Mouse (Mus musculus): Measurements from ENCODE around the gene Corin. TPM values are rescaled to one million over a fixed set of nuclear protein-coding genes. Genes with fewer than 3 reads are reported as not detected.

Gene Corin
- polyA plus RNA-seq, 1 experiment from 2014 or later, result 2.3 TPM

GRCm38 (mm10) chr5:72315282-72315681 lies 189.0 kb downstream of the Corin start:
- Histone ChIP-seq H3K4me2 (no peak overlapping the region), H3K9ac (replicated peaks) (no peak overlapping the region), H3K27ac (no peak overlapping the region), H3K4me3 (replicated peaks) (no peak overlapping the region), H3K36me3 (no peaks in the 10 kb centered on the region), H3K4me1 (replicated peaks) (no peaks in the 10 kb centered on the region), H3K9me3 (no peaks in the 10 kb centered on the region), H3K27me3 (no peaks in the 10 kb centered on the region)
- WGBS, result 87% methylated on average over 4 of the region's 4 CpGs
- ATAC-seq (ENCODE audit: insufficient number of reproducible peaks, insufficient read depth, low FRiP score, low TSS enrichment, low read depth), result no peak

- Histone ChIP-seq H3K4me2 (no peak overlapping the region), H3K27ac (no peak overlapping the region), H3K27me3 (no peaks in the 10 kb centered on the region), H3K4me3 (replicated peaks) (no peak overlapping the region), H3K9me3 (no peaks in the 10 kb centered on the region), H3K36me3 (peaks cover 12% of the 10 kb centered on the region; the same call in 1 of the 2 replicates), H3K9ac (replicated peaks) (no peak overlapping the region), H3K4me1 (replicated peaks) (no peaks in the 10 kb centered on the region)
- no peak for ATAC-seq (ENCODE audit: insufficient number of reproducible peaks, insufficient read depth, low FRiP score, low TSS enrichment, low read depth)
- WGBS, result 87% methylated on average over 10 of the region's 10 CpGs
Measured at GRCm38 (mm10) chr5:72298418-72299104, 205.7 kb downstream of the Corin start.

GRCm38 (mm10) chr5:72285077-72285476 lies 219.2 kb downstream of the Corin start:
- no peaks in the 10 kb centered on the region for H3K27me3 ChIP-seq
- peaks cover 13% of the 10 kb centered on the region; the same call in 1 of the 2 replicates for H3K36me3 ChIP-seq
- H3K9me3 ChIP-seq, result no peaks in the 10 kb centered on the region
- peaks cover 13% of the 10 kb centered on the region for H3K4me1 ChIP-seq (replicated peaks)
- ATAC-seq (ENCODE audit: insufficient number of reproducible peaks, insufficient read depth, low FRiP score, low TSS enrichment, low read depth), result no peak
- no peak overlapping the region for H3K4me3 ChIP-seq (replicated peaks)
- H3K27ac ChIP-seq, result no peak overlapping the region
- H3K9ac ChIP-seq (replicated peaks), result no peak overlapping the region
- WGBS, result 83% methylated on average over 3 of the region's 3 CpGs
- H3K4me2 ChIP-seq, result no peak overlapping the region

GRCm38 (mm10) chr5:72282907-72283306 lies 221.4 kb downstream of the Corin start:
- peaks cover 13% of the 10 kb centered on the region for H3K4me1 ChIP-seq (replicated peaks)
- ATAC-seq (ENCODE audit: insufficient number of reproducible peaks, insufficient read depth, low FRiP score, low TSS enrichment, low read depth), result 0 out of 2 replicates have a peak, but pooled peaks have one; percentile 37
- 0 out of 2 replicates have a peak overlapping the region, but pooled peaks have one; percentile 8 for H3K4me2 ChIP-seq
- H3K9me3 ChIP-seq, result no peaks in the 10 kb centered on the region
- no peaks in the 10 kb centered on the region for H3K27me3 ChIP-seq
- no peak overlapping the region for H3K9ac ChIP-seq (replicated peaks)
- 8% methylated on average over 2 of the region's 2 CpGs for WGBS
- H3K4me3 ChIP-seq (replicated peaks), result no peak overlapping the region
- H3K36me3 ChIP-seq, result peaks cover 6% of the 10 kb centered on the region; the same call in 1 of the 2 replicates
- H3K27ac ChIP-seq, result peak overlapping the region; percentile 75

GRCm38 (mm10) chr5:72269652-72270051 lies 234.6 kb downstream of the Corin start:
- no peak overlapping the region for H3K4me2 ChIP-seq
- no peak overlapping the region for H3K27ac ChIP-seq
- H3K9me3 ChIP-seq, result no peaks in the 10 kb centered on the region
- WGBS, result 61% methylated on average over 8 of the region's 8 CpGs
- no peak overlapping the region for H3K9ac ChIP-seq (replicated peaks)
- H3K27me3 ChIP-seq, result no peaks in the 10 kb centered on the region
- no peak overlapping the region for H3K4me3 ChIP-seq (replicated peaks)
- no peaks in the 10 kb centered on the region for H3K4me1 ChIP-seq (replicated peaks)
- peaks cover 3% of the 10 kb centered on the region; the same call in 1 of the 2 replicates for H3K36me3 ChIP-seq
- no peak for ATAC-seq (ENCODE audit: insufficient number of reproducible peaks, insufficient read depth, low FRiP score, low TSS enrichment, low read depth)

- Histone ChIP-seq H3K36me3 (peaks cover 7% of the 10 kb centered on the region; the same call in 1 of the 2 replicates), H3K27me3 (no peaks in the 10 kb centered on the region), H3K4me2 (no peak overlapping the region), H3K9ac (replicated peaks) (no peak overlapping the region), H3K4me3 (replicated peaks) (no peak overlapping the region), H3K27ac (no peak overlapping the region), H3K9me3 (no peaks in the 10 kb centered on the region), H3K4me1 (replicated peaks) (no peaks in the 10 kb centered on the region)
- WGBS, result 79% methylated on average over 10 of the region's 10 CpGs
- no peak for ATAC-seq (ENCODE audit: insufficient number of reproducible peaks, insufficient read depth, low FRiP score, low TSS enrichment, low read depth)
Measured at GRCm38 (mm10) chr5:72269204-72269603, 235.1 kb downstream of the Corin start.

GRCm38 (mm10) chr5:72266955-72267535 lies 237.2 kb downstream of the Corin start:
- H3K4me2 ChIP-seq, result no peak overlapping the region

GRCm38 (mm10) chr5:72264195-72264751 lies 240.0 kb downstream of the Corin start:
- no peak for ATAC-seq (ENCODE audit: insufficient number of reproducible peaks, insufficient read depth, low FRiP score, low TSS enrichment, low read depth)
- H3K9ac ChIP-seq (replicated peaks), result no peak overlapping the region
- H3K4me1 ChIP-seq (replicated peaks), result no peaks in the 10 kb centered on the region
- 79% methylated on average over 15 of the region's 15 CpGs for WGBS
- no peaks in the 10 kb centered on the region for H3K27me3 ChIP-seq
- no peak overlapping the region for H3K4me3 ChIP-seq (replicated peaks)
- H3K36me3 ChIP-seq, result peaks cover 11% of the 10 kb centered on the region; the same call in 1 of the 2 replicates
- no peak overlapping the region for H3K27ac ChIP-seq
- H3K9me3 ChIP-seq, result no peaks in the 10 kb centered on the region
- no peak overlapping the region for H3K4me2 ChIP-seq

More at GRCm38 (mm10) chr5:72266955-72267535, 237.2 kb downstream of the Corin start:
- Histone ChIP-seq H3K9ac (replicated peaks) (no peak overlapping the region), H3K27me3 (no peaks in the 10 kb centered on the region), H3K9me3 (no peaks in the 10 kb centered on the region), H3K4me1 (replicated peaks) (no peaks in the 10 kb centered on the region), H3K4me3 (replicated peaks) (no peak overlapping the region), H3K27ac (no peak overlapping the region), H3K36me3 (peaks cover 10% of the 10 kb centered on the region; the same call in 1 of the 2 replicates)
- ATAC-seq (ENCODE audit: insufficient number of reproducible peaks, insufficient read depth, low FRiP score, low TSS enrichment, low read depth), result no peak
- 92% methylated on average over 7 of the region's 7 CpGs for WGBS

GRCm38 (mm10) chr5:72261802-72262324 lies 242.4 kb downstream of the Corin start:
- Histone ChIP-seq H3K27me3 (no peaks in the 10 kb centered on the region), H3K9ac (replicated peaks) (no peak overlapping the region), H3K9me3 (no peaks in the 10 kb centered on the region), H3K36me3 (peaks cover 11% of the 10 kb centered on the region; the same call in 1 of the 2 replicates), H3K4me3 (replicated peaks) (no peak overlapping the region), H3K4me2 (no peak overlapping the region), H3K27ac (no peak overlapping the region), H3K4me1 (replicated peaks) (no peaks in the 10 kb centered on the region)
- WGBS, result 86% methylated on average over 3 of the region's 3 CpGs
- no peak for ATAC-seq (ENCODE audit: insufficient number of reproducible peaks, insufficient read depth, low FRiP score, low TSS enrichment, low read depth)

GRCm38 (mm10) chr5:72259298-72259621 lies 245.0 kb downstream of the Corin start:
- H3K27ac ChIP-seq, result no peak overlapping the region
- WGBS, result 83% methylated on average over 3 of the region's 3 CpGs
- no peak overlapping the region for H3K4me3 ChIP-seq (replicated peaks)
- H3K9ac ChIP-seq (replicated peaks), result no peak overlapping the region
- H3K9me3 ChIP-seq, result no peaks in the 10 kb centered on the region
- no peak for ATAC-seq (ENCODE audit: insufficient number of reproducible peaks, insufficient read depth, low FRiP score, low TSS enrichment, low read depth)
- H3K4me1 ChIP-seq (replicated peaks), result no peaks in the 10 kb centered on the region
- no peaks in the 10 kb centered on the region for H3K27me3 ChIP-seq
- peaks cover 16% of the 10 kb centered on the region for H3K36me3 ChIP-seq
- no peak overlapping the region for H3K4me2 ChIP-seq
